Comparison of ENCODE assay signal across 15 mouse cellular contexts in genomic region chr6:148992373-148993116, GRCm38 (mm10). TPM values are rescaled to one million over a fixed set of nuclear protein-coding genes. Genes with fewer than 3 reads are reported as not detected.
A peak's percentile ranks its signal among the peaks of the same experiment; 100 is the strongest.
DNase-seq lines count a peak whose midpoint lies in the region; ATAC-seq lines count a peak whose summit lies in the region.
"Had no signal": no experiment of that assay in that cellular context is flagged by ENCODE, and none has a peak within 500 bp of the region (broad histone marks: within the 10 kb centered on the region; RNA-seq: fewer than 3 reads in every experiment).

No protein-coding gene starts in this region.

- 0 out of 2 replicates have a peak overlapping the region, but pooled peaks have one; percentile 20 for H3K9ac ChIP-seq in forebrain, embryonic 11.5 days (ENCODE audit: low read length)
- H3K9ac ChIP-seq in forebrain, embryonic 15.5 days (replicated peaks): no peak overlapping the region
- H3K9ac ChIP-seq in lung, embryonic 16.5 days (ENCODE audit: low read length): no peak overlapping the region
- no peak overlapping the region for H3K9ac ChIP-seq in embryonic facial prominence, embryonic 14.5 days (ENCODE audit: low read depth, low read length)
- H3K9ac ChIP-seq: embryonic facial prominence, embryonic 15.5 days; neural tube, embryonic 12.5 days had no signal

- no peaks in the 10 kb centered on the region for H3K9me3 ChIP-seq in forebrain, embryonic 11.5 days (ENCODE audit: control insufficient read depth, low read length)
- no peaks in the 10 kb centered on the region for H3K9me3 ChIP-seq in forebrain, embryonic 15.5 days
- H3K9me3 ChIP-seq in lung, embryonic 16.5 days (ENCODE audit: control insufficient read depth, low read length): no peaks in the 10 kb centered on the region
- H3K9me3 ChIP-seq in embryonic facial prominence, embryonic 14.5 days (ENCODE audit: control insufficient read depth, low read length): no peaks in the 10 kb centered on the region
- H3K9me3 ChIP-seq: embryonic facial prominence, embryonic 15.5 days; G1E; neural tube, embryonic 12.5 days had no signal

- H3K27me3 ChIP-seq in forebrain, embryonic 11.5 days (ENCODE audit: control insufficient read depth, insufficient read depth, low read length): no peaks in the 10 kb centered on the region
- no peaks in the 10 kb centered on the region for H3K27me3 ChIP-seq in forebrain, embryonic 15.5 days
- no peaks in the 10 kb centered on the region for H3K27me3 ChIP-seq in lung, embryonic 16.5 days (ENCODE audit: control insufficient read depth, insufficient read depth, low read depth, low read length)
- H3K27me3 ChIP-seq in embryonic facial prominence, embryonic 14.5 days (replicated peaks; ENCODE audit: control insufficient read depth, insufficient read depth, low read length): no peaks in the 10 kb centered on the region
- H3K27me3 ChIP-seq: embryonic facial prominence, embryonic 15.5 days; neural tube, embryonic 12.5 days had no signal

- H3K4me3 ChIP-seq in forebrain, embryonic 11.5 days (ENCODE audit: low read depth, low read length): no peak overlapping the region
- no peak overlapping the region for H3K4me3 ChIP-seq in forebrain, embryonic 15.5 days
- no peak overlapping the region for H3K4me3 ChIP-seq in lung, embryonic 16.5 days (ENCODE audit: low read length)
- no peak overlapping the region for H3K4me3 ChIP-seq in embryonic facial prominence, embryonic 14.5 days (ENCODE audit: low read depth, low read length)
- H3K4me3 ChIP-seq: embryonic facial prominence, embryonic 15.5 days; neural tube, embryonic 12.5 days had no signal

- H3K4me1 ChIP-seq in forebrain, embryonic 11.5 days (replicated peaks; ENCODE audit: control insufficient read depth, insufficient read depth, low read length): no peaks in the 10 kb centered on the region; the same call in 1 of the 2 replicates
- no peaks in the 10 kb centered on the region for H3K4me1 ChIP-seq in forebrain, embryonic 15.5 days
- no peaks in the 10 kb centered on the region; the same call in 1 of the 2 replicates for H3K4me1 ChIP-seq in lung, embryonic 16.5 days (replicated peaks; ENCODE audit: control insufficient read depth, insufficient read depth, low read length)
- no peaks in the 10 kb centered on the region for H3K4me1 ChIP-seq in embryonic facial prominence, embryonic 14.5 days (ENCODE audit: control insufficient read depth, insufficient read depth, low read length)
- H3K4me1 ChIP-seq: embryonic facial prominence, embryonic 15.5 days had no signal

- H3K4me2 ChIP-seq in forebrain, embryonic 11.5 days (ENCODE audit: low read depth, low read length, severe bottlenecking): no peak overlapping the region
- no peak overlapping the region for H3K4me2 ChIP-seq in forebrain, embryonic 15.5 days (replicated peaks)
- no peak overlapping the region; the same call in 1 of the 2 replicates for H3K4me2 ChIP-seq in lung, embryonic 16.5 days (ENCODE audit: low read depth, low read length)
- H3K4me2 ChIP-seq in embryonic facial prominence, embryonic 14.5 days (ENCODE audit: low read depth, low read length): no peak overlapping the region
- H3K4me2 ChIP-seq: embryonic facial prominence, embryonic 15.5 days; neural tube, embryonic 12.5 days had no signal

- peak overlapping the region; percentile 54 for H3K27ac ChIP-seq in forebrain, embryonic 11.5 days (ENCODE audit: low read depth, low read length)
- no peak overlapping the region for H3K27ac ChIP-seq in forebrain, embryonic 15.5 days (replicated peaks)
- H3K27ac ChIP-seq in lung, embryonic 16.5 days (ENCODE audit: low read length): peak overlapping the region; percentile 81
- no peak overlapping the region for H3K27ac ChIP-seq in embryonic facial prominence, embryonic 14.5 days (replicated peaks; ENCODE audit: low read depth, low read length)
- H3K27ac ChIP-seq: embryonic facial prominence, embryonic 15.5 days; macrophage; neural tube, embryonic 12.5 days had no signal

- no peaks in the 10 kb centered on the region for H3K36me3 ChIP-seq in forebrain, embryonic 11.5 days (ENCODE audit: control insufficient read depth, insufficient read depth, low read length)
- peaks cover 29% of the 10 kb centered on the region for H3K36me3 ChIP-seq in forebrain, embryonic 15.5 days
- no peaks in the 10 kb centered on the region for H3K36me3 ChIP-seq in lung, embryonic 16.5 days (ENCODE audit: control insufficient read depth, insufficient read depth, low read length)
- peaks cover 6% of the 10 kb centered on the region for H3K36me3 ChIP-seq in embryonic facial prominence, embryonic 14.5 days (ENCODE audit: control insufficient read depth, insufficient read depth, low read length)
- H3K36me3 ChIP-seq: G1E had no signal

- DNase-seq in forebrain, embryonic 11.5 days (ENCODE audit: low spot score): peak; percentile 62
- DNase-seq in lung, postnatal 25 days (ENCODE audit: low spot score): no peak
- DNase-seq in R1 (ENCODE audit: low read depth, low spot score): peak; percentile 100
- DNase-seq in embryonic facial prominence, embryonic 14.5 days (ENCODE audit: low spot score): peak; percentile 18
- no peak for DNase-seq in right cerebral cortex, adult 2 months (ENCODE audit: low spot score in 2 of 2)
- DNase-seq in cerebellum, adult 18-20 months: no peak
- DNase-seq: cerebellum, adult 9-10 months; kidney, adult 11 months; thymus, adult 18-20 months had no signal

- peak; percentile 77 for ATAC-seq in forebrain, embryonic 11.5 days (replicated peaks; ENCODE audit: low FRiP score)
- ATAC-seq in forebrain, embryonic 15.5 days (replicated peaks): no peak
- peak; percentile 71; the same call in 1 of the 2 replicates for ATAC-seq in lung, embryonic 16.5 days (ENCODE audit: low read depth)
- ATAC-seq in embryonic facial prominence, embryonic 14.5 days (ENCODE audit: low read depth): no peak

- 14% methylated on average over 4 of the region's 4 CpGs for WGBS in forebrain, embryonic 11.5 days
- WGBS in forebrain, embryonic 15.5 days: 24% methylated on average over 4 of the region's 4 CpGs
- 44% methylated on average over 4 of the region's 4 CpGs for WGBS in lung, embryonic 16.5 days
- WGBS in embryonic facial prominence, embryonic 14.5 days: 40% methylated on average over 4 of the region's 4 CpGs

RNA-seq across cellular contexts. Expression of gene Sinhcaf, which starts 46.3 kb away (rescaled TPM):
- 292 and 305 TPM in 2 replicates for polyA plus RNA-seq in forebrain, embryonic 11.5 days (2014; fragmentation: Nextera tagmentation; extraction: Ambion mirVana)
- polyA plus RNA-seq in forebrain, embryonic 15.5 days (2015; fragmentation: Nextera tagmentation; extraction: Ambion mirVana): 122 and 125 TPM in 2 replicates
- polyA plus RNA-seq in lung, embryonic 16.5 days (2015; fragmentation: Nextera tagmentation; extraction: Ambion mirVana): 91.0 and 99.0 TPM in 2 replicates
- 62.4 and 72.0 TPM in 2 replicates for polyA plus RNA-seq in embryonic facial prominence, embryonic 14.5 days (2014; fragmentation: Nextera tagmentation; extraction: Ambion mirVana)

Comparison
In these comparisons a context has a peak if more than half of its experiments do, and no peak if none do; other contexts are left out.
1. ATAC-seq: peak in forebrain, embryonic 11.5 days (single experiment) and lung, embryonic 16.5 days (single experiment); none in forebrain, embryonic 15.5 days (single experiment) and embryonic facial prominence, embryonic 14.5 days (single experiment).
2. H3K27ac ChIP-seq: peak in forebrain, embryonic 11.5 days (single experiment) and lung, embryonic 16.5 days (single experiment); none in forebrain, embryonic 15.5 days (single experiment) and embryonic facial prominence, embryonic 14.5 days (single experiment).
3. DNase-seq: peak in forebrain, embryonic 11.5 days (single experiment), R1 (single experiment) and embryonic facial prominence, embryonic 14.5 days (single experiment); none in lung, postnatal 25 days (single experiment), right cerebral cortex, adult 2 months (0 of 2) and cerebellum, adult 18-20 months (0 of 2).